Mouse (Mus musculus) embryonic fibroblast, embryonic 13.5 days (primary cell): ENCODE measurements around the gene Kcne2.

Experiments used
- CTCF ChIP-seq: IDR thresholded peaks from 2 replicates; pipeline ENCODE4 v1.5.1; 2011; ENCODE audit warnings: mild to moderate bottlenecking, control low read depth, low read length, moderate library complexity, borderline replicate concordance; ENCODE audit not compliant: insufficient read depth
- POLR2A ChIP-seq: IDR thresholded peaks from 2 replicates; pipeline ENCODE4 v1.6.1; 2011; ENCODE audit warnings: low read depth, mild to moderate bottlenecking, control low read depth, low read length, moderate library complexity

- TF ChIP-seq CTCF (no peak), POLR2A (no peak)
Observed at GRCm38 (mm10) chr16:92346297-92346916, 54.2 kb downstream of the Kcne2 start.
